Mouse (Mus musculus): Measurements from ENCODE around the gene Tpbpa.
"Not testable (repeated sequence)": the region's sequence is repeated elsewhere in the genome, so short reads cannot be mapped to it uniquely, and the experiment has no call there.

The Tpbpa gene

DNA sequence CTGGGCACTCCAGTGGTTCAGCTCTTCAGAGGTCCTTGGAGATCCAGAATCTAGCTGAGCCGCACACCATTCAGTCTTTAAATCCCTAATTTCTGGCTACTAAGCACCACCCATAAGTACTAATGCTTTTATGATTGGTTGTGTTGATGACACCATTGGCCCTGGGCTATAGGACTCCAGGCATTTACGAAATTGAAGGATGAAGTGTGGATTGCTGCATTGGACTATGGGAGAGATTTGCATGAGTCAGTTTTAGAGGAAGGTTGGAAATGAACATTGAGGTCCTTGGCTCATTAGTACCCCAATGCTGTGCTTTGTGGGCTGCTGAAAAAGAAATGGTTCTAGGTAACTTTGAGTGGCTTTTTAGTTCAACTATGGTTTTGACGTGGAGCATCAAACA lies at the start of gene Tpbpa:
TSS of gene Tpbpa (minus strand) at position 101 of the 400 bp plus-strand sequence.
- not testable (repeated sequence) for DNase-seq (ENCODE audit: low read depth in 1 of 2, low spot score in 2 of 2)

GRCm38 (mm10) chr13:60986915-60987314 lies 45.1 kb upstream of the Tpbpa start:
- not testable (repeated sequence) for DNase-seq (ENCODE audit: low read depth in 1 of 2, low spot score in 2 of 2)

GRCm38 (mm10) chr13:60972319-60972718 lies 30.5 kb upstream of the Tpbpa start:
- DNase-seq (ENCODE audit: low read depth in 1 of 2, low spot score in 2 of 2), result not testable (repeated sequence)

- DNase-seq (ENCODE audit: low read depth in 1 of 2, low spot score in 2 of 2), result not testable (repeated sequence)
Measured at GRCm38 (mm10) chr13:60963985-60964384, 22.2 kb upstream of the Tpbpa start.

DNA sequence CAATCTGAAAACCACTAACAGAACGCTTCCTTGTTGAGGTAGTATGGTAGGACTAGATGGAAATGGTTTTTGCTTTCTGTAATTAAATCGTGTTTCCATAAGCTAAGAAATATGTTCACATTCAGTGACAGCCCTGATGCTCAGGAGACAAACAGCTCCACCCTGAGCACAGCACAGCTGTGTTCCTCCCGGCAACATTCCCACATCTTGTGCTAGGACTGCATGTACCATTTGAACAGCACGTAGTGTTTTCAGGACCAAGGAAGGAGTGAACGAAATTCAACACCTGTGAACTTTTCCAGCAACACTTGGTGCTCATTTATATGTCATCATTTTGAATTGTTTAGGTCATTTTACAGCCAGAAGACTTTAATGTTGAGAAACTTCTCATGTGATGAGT lies 19.9 kb upstream of the Tpbpa start:
- no peak for DNase-seq (ENCODE audit: low read depth in 1 of 2, low spot score in 2 of 2)

DNA sequence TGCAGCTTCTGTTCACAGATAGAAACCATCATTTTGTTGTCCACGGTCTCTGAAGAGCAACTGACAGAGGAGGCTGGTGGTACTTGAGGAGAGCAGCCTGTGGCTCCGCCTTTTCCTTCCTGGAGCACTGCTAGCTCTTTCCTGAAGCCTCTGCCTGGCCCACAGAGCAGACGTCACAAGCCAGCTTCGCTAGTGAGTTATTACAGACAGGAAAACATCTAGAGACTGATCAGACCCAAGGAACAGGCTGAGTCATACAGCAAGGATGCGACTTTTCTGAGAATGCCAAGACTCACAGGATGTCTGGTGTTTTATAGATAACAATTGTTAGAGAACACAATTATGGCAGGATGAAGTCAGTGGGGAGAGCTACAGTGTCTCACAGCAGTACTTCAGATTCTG lies 5.3 kb downstream of the Tpbpa start, which contains the start of the genes Gm49391 and Ctla2a:
TSS of gene Gm49391 (minus strand) at position 72 of the 402 bp plus-strand sequence.
TSS of gene Ctla2a (minus strand) at position 126 of the 402 bp plus-strand sequence.
- DNase-seq (ENCODE audit: low read depth in 1 of 2, low spot score in 2 of 2), result no peak

- not testable (repeated sequence) for DNase-seq (ENCODE audit: low read depth in 1 of 2, low spot score in 2 of 2)
Measured at GRCm38 (mm10) chr13:60935490-60935889, 6.3 kb downstream of the Tpbpa start, which contains the start of gene Gm49393. TSS of gene Gm49393 (minus strand) at chr13:60935590.

DNA sequence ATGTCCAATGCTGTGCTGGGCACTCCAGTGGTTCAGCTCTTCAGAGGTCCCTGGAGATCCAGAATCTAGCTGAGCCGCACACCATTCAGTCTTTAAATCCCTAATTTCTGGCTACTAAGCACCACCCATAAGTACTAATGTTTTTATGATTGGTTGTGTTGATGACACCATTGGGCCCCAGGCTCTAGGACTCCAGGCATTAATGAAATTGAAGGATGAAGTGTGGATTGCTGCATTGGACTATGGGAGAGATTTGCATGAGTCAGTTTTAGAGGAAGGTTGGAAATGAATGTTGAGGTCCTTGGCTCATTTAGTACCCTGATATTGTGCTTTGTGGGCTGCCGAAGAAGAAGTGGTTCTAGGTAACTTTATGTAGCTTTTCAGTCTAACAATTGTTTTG lies 37.0 kb downstream of the Tpbpa start, which contains the start of gene Tpbpb:
TSS of gene Tpbpb (minus strand) at position 101 of the 400 bp plus-strand sequence.
- not testable (repeated sequence) for DNase-seq (ENCODE audit: low read depth in 1 of 2, low spot score in 2 of 2)

DNA sequence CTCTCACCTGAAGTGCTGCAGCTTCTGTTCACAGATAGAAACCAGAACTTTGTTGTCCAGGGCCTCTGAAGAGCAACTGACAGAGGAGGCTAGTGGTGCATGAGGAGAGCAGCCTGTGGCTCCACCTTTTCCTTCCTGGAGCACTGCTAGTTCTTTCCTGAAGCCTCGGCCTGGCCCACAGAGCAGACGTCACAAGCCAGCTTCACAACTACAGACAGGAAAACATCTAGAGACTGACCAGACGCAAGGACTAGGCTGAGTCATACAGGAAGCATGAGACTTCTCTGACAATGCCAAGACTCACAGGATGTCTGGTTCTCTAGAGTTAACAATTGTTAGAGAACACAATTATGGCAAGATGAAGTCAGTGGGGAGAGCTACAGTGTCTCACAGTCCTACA lies 44.5 kb downstream of the Tpbpa start, which contains the start of gene Ctla2b:
TSS of gene Ctla2b (minus strand) at position 120 of the 400 bp plus-strand sequence.
- no peak for DNase-seq (ENCODE audit: low read depth in 1 of 2, low spot score in 2 of 2)

- DNase-seq (ENCODE audit: low read depth in 1 of 2, low spot score in 2 of 2), result not testable (repeated sequence)
Measured at GRCm38 (mm10) chr13:60896794-60897193, 45.0 kb downstream of the Tpbpa start, which contains the start of gene Gm49392. TSS of gene Gm49392 (minus strand) at chr13:60896894.

GRCm38 (mm10) chr13:60895406-60896160 lies 46.2 kb downstream of the Tpbpa start:
- no peak for DNase-seq (ENCODE audit: low read depth in 1 of 2, low spot score in 2 of 2)

GRCm38 (mm10) chr13:60892301-60892700 lies 49.5 kb downstream of the Tpbpa start:
- no peak for DNase-seq (ENCODE audit: low read depth in 1 of 2, low spot score in 2 of 2)

Data from monocyte, adult 2 months (primary cell).